Mouse (Mus musculus) neural tube, embryonic 11.5 days (tissue): ENCODE data around the gene Fam71e1. TPM values are rescaled to one million over a fixed set of nuclear protein-coding genes. Genes with fewer than 3 reads are reported as not detected.

ENCODE experiments used
- ATAC-seq: fragments of 200-750 bp; cut with Nextera tagmentation; 2 replicates; pipeline ENCODE4 v1.8.0; 2017; ENCODE audit warnings: moderate number of reproducible peaks, mild to moderate bottlenecking, moderate TSS enrichment, moderate library complexity; ENCODE audit not compliant: insufficient read depth, low FRiP score, low TSS enrichment
- DNase-seq: peaks from one replicate; pipeline ENCODE4 v3.0.0-alpha.2; 2015; ENCODE audit warnings: low spot score
- H3K27ac ChIP-seq: fragments of 300-500 bp; sonication (generic); 2 replicates; pipeline ENCODE4 v1.5.1; 2014; ENCODE audit warnings: low read depth, mild to moderate bottlenecking, low read length
- H3K27me3 ChIP-seq: fragments of 300-500 bp; sonication (generic); 2 replicates; pipeline ENCODE4 v1.6.1; 2014; ENCODE audit warnings: mild to moderate bottlenecking, low read length, mixed read lengths; ENCODE audit not compliant: control insufficient read depth, insufficient read depth
- H3K36me3 ChIP-seq: fragments of 300-500 bp; sonication (generic); 2 replicates; pipeline ENCODE4 v1.6.1; 2014; ENCODE audit warnings: mild to moderate bottlenecking, low read length, moderate library complexity, mixed read lengths; ENCODE audit not compliant: control insufficient read depth, insufficient read depth
- H3K4me1 ChIP-seq: fragments of 300-500 bp; sonication (generic); 2 replicates; pipeline ENCODE4 v1.6.1; 2014; ENCODE audit warnings: low read length, mixed read lengths; ENCODE audit not compliant: control insufficient read depth, insufficient read depth
- H3K4me2 ChIP-seq: fragments of 300-500 bp; sonication (generic); 2 replicates; pipeline ENCODE4 v1.6.1; 2014; ENCODE audit warnings: low read depth, mild to moderate bottlenecking, moderate library complexity
- H3K4me3 ChIP-seq: fragments of 300-500 bp; sonication (generic); 2 replicates; pipeline ENCODE4 v1.5.1; 2014; ENCODE audit warnings: low read depth, low read length
- H3K9ac ChIP-seq: fragments of 300-500 bp; sonication (generic); 2 replicates; pipeline ENCODE4 v1.6.1; 2014; ENCODE audit warnings: mild to moderate bottlenecking, low read length
- H3K9me3 ChIP-seq: fragments of 300-500 bp; sonication (generic); 2 replicates; pipeline ENCODE4 v1.6.1; 2016; ENCODE audit warnings: low read length; ENCODE audit not compliant: control insufficient read depth
- WGBS: fragments of 180-500 bp; shearing (Covaris S2); extraction: QIAGEN DNeasy Blood & Tissue Kit; methylation state at CpG from one replicate; pipeline ENCODE4 v1.1.7; 2014; 5-methylcytosine and 5-hydroxymethylcytosine counted together
- polyA plus RNA-seq: library from polyadenylated mRNA; unstranded; fragments of >200 nt; fragmentation: Nextera tagmentation; extraction: Ambion mirVana; gene quantifications from 2 replicates; pipeline ENCODE4 v1.2.1, GENCODE M21; 2014

The Fam71e1 gene
- polyA plus RNA-seq, 1 experiment from 2014 or later: 12.3 TPM

GRCm38 (mm10) chr7:44463056-44463425 is 33.3 kb upstream of the Fam71e1 start:
- 30% methylated on average over 8 of the region's 8 CpGs for WGBS
- no peak for DNase-seq
- Histone ChIP-seq H3K27me3 (peaks cover 47% of the 10 kb centered on the region), H3K36me3 (peaks cover 10% of the 10 kb centered on the region), H3K27ac (no peak overlapping the region), H3K4me2 (no peak overlapping the region), H3K9ac (no peak overlapping the region), H3K4me3 (no peak overlapping the region), H3K4me1 (peaks cover 6% of the 10 kb centered on the region; the same call in 1 of the 2 replicates), H3K9me3 (no peaks in the 10 kb centered on the region)
- no peak for ATAC-seq

- peaks cover 11% of the 10 kb centered on the region; the same call in 1 of the 2 replicates for H3K4me1 ChIP-seq
- ATAC-seq (no peak), DNase-seq (no peak)
- no peaks in the 10 kb centered on the region for H3K9me3 ChIP-seq
- H3K36me3 ChIP-seq: peaks cover 10% of the 10 kb centered on the region
- no peak overlapping the region for H3K9ac ChIP-seq
- H3K4me2 ChIP-seq: no peak overlapping the region
- no peak overlapping the region for H3K4me3 ChIP-seq
- H3K27ac ChIP-seq: no peak overlapping the region
- 91% methylated on average over 10 of the region's 10 CpGs for WGBS
- peaks cover 47% of the 10 kb centered on the region for H3K27me3 ChIP-seq
These were observed 32.7 kb upstream of the Fam71e1 start for GRCm38 (mm10) chr7:44463556-44464225.

- H3K4me1 ChIP-seq: peaks cover 14% of the 10 kb centered on the region; the same call in 1 of the 2 replicates
- H3K36me3 ChIP-seq: peaks cover 10% of the 10 kb centered on the region
- H3K27ac ChIP-seq: no peak overlapping the region
These were observed 31.9 kb upstream of the Fam71e1 start for GRCm38 (mm10) chr7:44464511-44464910.

GRCm38 (mm10) chr7:44465111-44465510 is 31.3 kb upstream of the Fam71e1 start, which contains the start of gene Aspdh:
Gene Aspdh, plus strand, starts transcription at chr7:44465391.
- no peak within 1 kb of the TSS for H3K4me3 ChIP-seq
- peaks cover 39% of the 10 kb centered on the region for H3K27me3 ChIP-seq
- H3K9me3 ChIP-seq: no peaks in the 10 kb centered on the region
- WGBS: 47% methylated on average over 2 of the region's 2 CpGs
- H3K27ac ChIP-seq: no peak within 1 kb of the TSS
- peaks cover 14% of the 10 kb centered on the region; the same call in 1 of the 2 replicates for H3K4me1 ChIP-seq
- no peak within 1 kb of the TSS for H3K4me2 ChIP-seq
- DNase-seq: no peak
- no peak for ATAC-seq
- H3K36me3 ChIP-seq: peaks cover 10% of the 10 kb centered on the region
- peak within 1 kb of the TSS; percentile 5; the same call in 1 of the 2 replicates for H3K9ac ChIP-seq

More at GRCm38 (mm10) chr7:44464511-44464910, 31.9 kb upstream of the Fam71e1 start:
- Histone ChIP-seq H3K9me3 (no peaks in the 10 kb centered on the region), H3K9ac (no peak overlapping the region), H3K4me2 (no peak overlapping the region), H3K4me3 (no peak overlapping the region), H3K27me3 (peaks cover 44% of the 10 kb centered on the region)
- no peak for DNase-seq
- WGBS: 21% methylated on average over 4 of the region's 4 CpGs
- no peak for ATAC-seq

GRCm38 (mm10) chr7:44466006-44466887 is 30.1 kb upstream of the Fam71e1 start:
- Histone ChIP-seq H3K4me2 (no peak overlapping the region), H3K4me3 (no peak overlapping the region), H3K27me3 (peaks cover 29% of the 10 kb centered on the region), H3K9ac (no peak overlapping the region; the same call in none of the 2 replicates), H3K4me1 (peaks cover 14% of the 10 kb centered on the region; the same call in 1 of the 2 replicates), H3K9me3 (no peaks in the 10 kb centered on the region), H3K36me3 (peaks cover 8% of the 10 kb centered on the region), H3K27ac (no peak overlapping the region)
- DNase-seq (no peak), ATAC-seq (no peak)
- WGBS: 83% methylated on average over 10 of the region's 10 CpGs

- peaks cover 3% of the 10 kb centered on the region for H3K36me3 ChIP-seq
- DNase-seq (no peak), ATAC-seq (no peak)
- WGBS: 87% methylated on average over 16 of the region's 16 CpGs
- no peak overlapping the region for H3K27ac ChIP-seq
- H3K4me1 ChIP-seq: peaks cover 14% of the 10 kb centered on the region; the same call in 1 of the 2 replicates
- no peaks in the 10 kb centered on the region for H3K9me3 ChIP-seq
- no peak overlapping the region for H3K4me3 ChIP-seq
- H3K9ac ChIP-seq: no peak overlapping the region; the same call in 1 of the 2 replicates
- H3K4me2 ChIP-seq: no peak overlapping the region
- H3K27me3 ChIP-seq: peaks cover 23% of the 10 kb centered on the region
These were observed 29.5 kb upstream of the Fam71e1 start for GRCm38 (mm10) chr7:44466888-44467311.

- peaks cover 14% of the 10 kb centered on the region; the same call in 1 of the 2 replicates for H3K4me1 ChIP-seq
- WGBS: under 1% methylated on average over 42 of the region's 42 CpGs
These were observed 28.5 kb upstream of the Fam71e1 start, which contains the start of gene Josd2 for GRCm38 (mm10) chr7:44467811-44468411. Gene Josd2, plus strand, starts transcription at chr7:44467980.

GRCm38 (mm10) chr7:44468644-44469285 is 27.6 kb upstream of the Fam71e1 start:
- Histone ChIP-seq H3K9me3 (no peaks in the 10 kb centered on the region), H3K4me1 (peaks cover 16% of the 10 kb centered on the region; the same call in 1 of the 2 replicates), H3K36me3 (no peaks in the 10 kb centered on the region), H3K27me3 (peaks cover 4% of the 10 kb centered on the region; the same call in 1 of the 2 replicates), H3K9ac (peak overlapping the region; percentile 65), H3K4me2 (peak overlapping the region; percentile 60), H3K27ac (peak overlapping the region; percentile 79), H3K4me3 (peak overlapping the region; percentile 48)
- no peak for DNase-seq
- no peak for ATAC-seq
- WGBS: 77% methylated on average over 15 of the region's 15 CpGs

More at GRCm38 (mm10) chr7:44467811-44468411, 28.5 kb upstream of the Fam71e1 start, which contains the start of gene Josd2:
- Histone ChIP-seq H3K9ac (peak within 1 kb of the TSS; percentile 65), H3K9me3 (no peaks in the 10 kb centered on the region), H3K27me3 (peaks cover 13% of the 10 kb centered on the region), H3K36me3 (no peaks in the 10 kb centered on the region), H3K4me2 (peak within 1 kb of the TSS; percentile 60), H3K4me3 (peak within 1 kb of the TSS; percentile 48), H3K27ac (peak within 1 kb of the TSS; percentile 79)
- DNase-seq: peak; percentile 94
- ATAC-seq: peak; percentile 92
